Mouse (Mus musculus): ENCODE measurements around the gene Cdk11b. TPM values are rescaled to one million over a fixed set of nuclear protein-coding genes. Genes with fewer than 3 reads are reported as not detected.

Cdk11b gene
- total and polyA plus RNA-seq, 3 experiments = 56.6 to 249 (median 113) TPM

GRCm38 (mm10) chr4:155692421-155692820 is 67.8 kb downstream of the Cdk11b start:
- Histone ChIP-seq H3K27ac (ENCODE audit: control insufficient read depth, low read depth, low read length) (no peak overlapping the region), H3K79me2 (ENCODE audit: control insufficient read depth, insufficient read depth, low read length, poor library complexity) (no peaks in the 10 kb centered on the region; the same call in 1 of the 2 replicates), H3K9me3 (replicated peaks; ENCODE audit: insufficient read depth, low read length) (no peaks in the 10 kb centered on the region), H3K36me3 (ENCODE audit: control insufficient read depth in 1 of 2, insufficient read depth in 2 of 2, low read length in 2 of 2) (peaks cover 0 to 2% of the 10 kb centered on the region in 2 experiments; a peak in 1 of 4 replicates), H3K27me3 (ENCODE audit: control insufficient read depth in 1 of 2, insufficient read depth in 2 of 2, low read length in 2 of 2) (peaks cover 0 to 5% of the 10 kb centered on the region in 2 experiments; a peak in 2 of 4 replicates), H3K9ac (ENCODE audit: control insufficient read depth, low read depth, low read length, poor library complexity, severe bottlenecking) (no peak overlapping the region), H3K4me3 (ENCODE audit: control insufficient read depth in 1 of 2, insufficient read depth in 1 of 2, low read depth in 2 of 2, low read length in 2 of 2) (no peak overlapping the region), H3K4me1 (ENCODE audit: control insufficient read depth in 1 of 2, insufficient read depth in 2 of 2, low read length in 2 of 2) (peaks cover 0 to 9% of the 10 kb centered on the region in 2 experiments; a peak in 1 of 4 replicates)
- peak; percentile 49 for DNase-seq (ENCODE audit: low read depth, low spot score)
- TF ChIP-seq GATA1 (IDR thresholded peaks at IDR 0.05; ENCODE audit: low read depth, low read length) (no peak), ETS1 (IDR thresholded peaks at IDR 0.05; ENCODE audit: low read depth, low read length) (no peak), MAX (IDR thresholded peaks at IDR 0.05; ENCODE audit: low read length) (no peak), MAFK (IDR thresholded peaks at IDR 0.05; ENCODE audit: borderline replicate concordance, low read depth, low read length) (no peak), ELF1 (IDR thresholded peaks at IDR 0.05; ENCODE audit: low read depth, low read length) (no peak), EP300 (IDR thresholded peaks at IDR 0.05; ENCODE audit: low read depth in 1 of 2, low read length in 2 of 2) (no peak), TCF12 (IDR thresholded peaks at IDR 0.05; ENCODE audit: low read depth, low read length) (no peak), UBTF (IDR thresholded peaks at IDR 0.05; ENCODE audit: borderline replicate concordance, insufficient read depth, low read depth, low read length) (no peak), MEF2A (IDR thresholded peaks at IDR 0.05; ENCODE audit: extremely low read depth, insufficient replicate concordance, low read depth, low read length, poor library complexity, severe bottlenecking) (no peak), MYB (IDR thresholded peaks at IDR 0.05; ENCODE audit: low read depth, low read length) (no peak), BHLHE40 (IDR thresholded peaks at IDR 0.05; ENCODE audit: borderline replicate concordance, low read depth, low read length) (no peak)

GRCm38 (mm10) chr4:155694111-155694481 is 69.4 kb downstream of the Cdk11b start, which contains the start of gene Fndc10:
Gene Fndc10, plus strand, starts transcription at chr4:155694342.
- Histone ChIP-seq H3K27me3 (ENCODE audit: control insufficient read depth in 1 of 2, insufficient read depth in 2 of 2, low read length in 2 of 2) (peaks cover 0 to 5% of the 10 kb centered on the region in 2 experiments; a peak in 2 of 4 replicates), H3K9me3 (replicated peaks; ENCODE audit: insufficient read depth, low read length) (no peaks in the 10 kb centered on the region), H3K36me3 (ENCODE audit: control insufficient read depth in 1 of 2, insufficient read depth in 2 of 2, low read length in 2 of 2) (peaks cover 0 to 2% of the 10 kb centered on the region in 2 experiments; a peak in 1 of 4 replicates), H3K79me2 (ENCODE audit: control insufficient read depth, insufficient read depth, low read length, poor library complexity) (no peaks in the 10 kb centered on the region; the same call in 1 of the 2 replicates), H3K4me1 (ENCODE audit: control insufficient read depth in 1 of 2, insufficient read depth in 2 of 2, low read length in 2 of 2) (peaks cover 0 to 9% of the 10 kb centered on the region in 2 experiments; a peak in 1 of 4 replicates), H3K27ac (ENCODE audit: control insufficient read depth, low read depth, low read length) (no peak within 1 kb of the TSS), H3K9ac (ENCODE audit: control insufficient read depth, low read depth, low read length, poor library complexity, severe bottlenecking) (peak within 1 kb of the TSS; percentile 68), H3K4me3 (ENCODE audit: control insufficient read depth in 1 of 2, insufficient read depth in 1 of 2, low read depth in 2 of 2, low read length in 2 of 2) (peak within 1 kb of the TSS; percentile 53 to 70)
- 0 out of 2 replicates have a peak, but pooled peaks have one; percentile 1 for TF ChIP-seq SIN3A (IDR thresholded peaks at IDR 0.05; ENCODE audit: low read length)
- TF ChIP-seq GATA1 (IDR thresholded peaks at IDR 0.05; ENCODE audit: low read depth, low read length) = no peak
- TF ChIP-seq USF1 (IDR thresholded peaks at IDR 0.05; ENCODE audit: low read depth, low read length) = no peak
- 0 out of 2 replicates have a peak, but pooled peaks have one; percentile 2 for TF ChIP-seq NELFE (IDR thresholded peaks at IDR 0.05; ENCODE audit: low read depth, low read length)
- TF ChIP-seq HCFC1 (IDR thresholded peaks at IDR 0.05; ENCODE audit: low read depth, low read length) = 0 out of 2 replicates have a peak, but pooled peaks have one; percentile 16
- TF ChIP-seq ZMIZ1 (IDR thresholded peaks at IDR 0.05; ENCODE audit: low read depth, low read length) = no peak
- DNase-seq (ENCODE audit: low read depth, low spot score) = peak; percentile 42
